7 mouse cellular contexts compared by ENCODE assay signal in genomic region chr6:56797311-56798151, GRCm38 (mm10). TPM values are rescaled to one million over a fixed set of nuclear protein-coding genes. Genes with fewer than 3 reads are reported as not detected.
DNase-seq lines count a peak whose midpoint lies in the region; ATAC-seq and TF ChIP-seq lines count a peak whose summit lies in the region.

Kbtbd2 (minus strand) TSS chr6:56797813.

- no peaks in the 10 kb centered on the region for H3K9me3 ChIP-seq in embryonic facial prominence, embryonic 11.5 days (replicated peaks; ENCODE audit: control insufficient read depth, low read length)
- H3K9me3 ChIP-seq in limb, embryonic 12.5 days, result no peaks in the 10 kb centered on the region
- H3K9me3 ChIP-seq in midbrain, embryonic 15.5 days, result no peaks in the 10 kb centered on the region

- peak; percentile 53 for TF ChIP-seq POLR2A in kidney, adult 2 months (IDR thresholded peaks at IDR 0.05; ENCODE audit: low read depth, low read length)
- TF ChIP-seq POLR2A in spleen, adult 2 months (IDR thresholded peaks at IDR 0.05; ENCODE audit: low read depth, low read length), result peak; percentile 54

- no peaks in the 10 kb centered on the region for H3K27me3 ChIP-seq in embryonic facial prominence, embryonic 11.5 days (ENCODE audit: control insufficient read depth, insufficient read depth, low read length)
- no peaks in the 10 kb centered on the region for H3K27me3 ChIP-seq in kidney, adult 2 months (replicated peaks; ENCODE audit: control insufficient read depth, insufficient read depth, low read length)
- H3K27me3 ChIP-seq in limb, embryonic 12.5 days, result no peaks in the 10 kb centered on the region
- H3K27me3 ChIP-seq in midbrain, embryonic 15.5 days (replicated peaks), result no peaks in the 10 kb centered on the region
- no peaks in the 10 kb centered on the region for H3K27me3 ChIP-seq in spleen, adult 2 months (ENCODE audit: control insufficient read depth, insufficient read depth, low read length)

- H3K9ac ChIP-seq in embryonic facial prominence, embryonic 11.5 days (replicated peaks; ENCODE audit: low read length), result peak within 1 kb of the TSS; percentile 97
- peak within 1 kb of the TSS; percentile 95 for H3K9ac ChIP-seq in limb, embryonic 12.5 days (replicated peaks)
- peak within 1 kb of the TSS; percentile 96 for H3K9ac ChIP-seq in midbrain, embryonic 15.5 days

- peak; percentile 98 for DNase-seq in adrenal gland, postnatal 14 days
- DNase-seq in embryonic facial prominence, embryonic 11.5 days (ENCODE audit: low spot score), result peak; percentile 94
- peak; percentile 96 to 98 for DNase-seq in heart, adult 18-20 months
- peak; percentile 98 for DNase-seq in kidney, adult 2 months
- DNase-seq in spleen, adult 2 months (ENCODE audit: low read depth in 1 of 2, low spot score in 2 of 2), result peak; percentile 81 to 92

- no peak for TF ChIP-seq CTCF in kidney, adult 2 months (conservative IDR thresholded peaks at IDR 0.05; ENCODE audit: insufficient read depth, insufficient read length, low read depth, low read length)
- no peak for TF ChIP-seq CTCF in spleen, adult 2 months (IDR thresholded peaks at IDR 0.05; ENCODE audit: extremely low read depth, insufficient read depth, insufficient read length, insufficient replicate concordance)

- no peaks in the 10 kb centered on the region for H3K36me3 ChIP-seq in embryonic facial prominence, embryonic 11.5 days (replicated peaks; ENCODE audit: control insufficient read depth, insufficient read depth, low read depth, low read length)
- no peaks in the 10 kb centered on the region for H3K36me3 ChIP-seq in kidney, adult 2 months (ENCODE audit: control insufficient read depth, insufficient read depth, low read length)
- no peaks in the 10 kb centered on the region for H3K36me3 ChIP-seq in limb, embryonic 12.5 days
- no peaks in the 10 kb centered on the region for H3K36me3 ChIP-seq in midbrain, embryonic 15.5 days (replicated peaks)
- H3K36me3 ChIP-seq in spleen, adult 2 months (ENCODE audit: control insufficient read depth, insufficient read depth, low read length), result no peaks in the 10 kb centered on the region

- H3K4me1 ChIP-seq in embryonic facial prominence, embryonic 11.5 days (ENCODE audit: control insufficient read depth, insufficient read depth, low read length), result peaks cover 6% of the 10 kb centered on the region; the same call in 1 of the 2 replicates
- H3K4me1 ChIP-seq in kidney, adult 2 months (ENCODE audit: control insufficient read depth, insufficient read depth, low read length), result peaks cover 13% of the 10 kb centered on the region
- peaks cover 18% of the 10 kb centered on the region for H3K4me1 ChIP-seq in limb, embryonic 12.5 days (replicated peaks)
- peaks cover 34% of the 10 kb centered on the region for H3K4me1 ChIP-seq in midbrain, embryonic 15.5 days
- peaks cover 19% of the 10 kb centered on the region for H3K4me1 ChIP-seq in spleen, adult 2 months (ENCODE audit: control insufficient read depth, insufficient read depth, insufficient read length)

- ATAC-seq in embryonic facial prominence, embryonic 11.5 days (replicated peaks; ENCODE audit: insufficient number of reproducible peaks, low FRiP score, low TSS enrichment, low read depth), result peak; percentile 95
- peak; percentile 92 for ATAC-seq in limb, embryonic 12.5 days (ENCODE audit: insufficient number of reproducible peaks, insufficient read depth, low FRiP score, low TSS enrichment, low read depth)
- ATAC-seq in midbrain, embryonic 15.5 days (replicated peaks), result peak; percentile 96

- peak within 1 kb of the TSS; percentile 66 for H3K4me2 ChIP-seq in embryonic facial prominence, embryonic 11.5 days (ENCODE audit: low read depth, low read length)
- H3K4me2 ChIP-seq in limb, embryonic 12.5 days, result peak within 1 kb of the TSS; percentile 81
- peak within 1 kb of the TSS; percentile 74 for H3K4me2 ChIP-seq in midbrain, embryonic 15.5 days

- peak within 1 kb of the TSS; percentile 100 for H3K27ac ChIP-seq in embryonic facial prominence, embryonic 11.5 days (replicated peaks; ENCODE audit: low read depth, low read length)
- peak within 1 kb of the TSS; percentile 98 for H3K27ac ChIP-seq in kidney, adult 2 months (ENCODE audit: insufficient read depth, low read depth, low read length)
- peak within 1 kb of the TSS; percentile 99 for H3K27ac ChIP-seq in limb, embryonic 12.5 days
- H3K27ac ChIP-seq in midbrain, embryonic 15.5 days, result peak within 1 kb of the TSS; percentile 100
- H3K27ac ChIP-seq in spleen, adult 2 months (ENCODE audit: insufficient read depth, low read length), result peak within 1 kb of the TSS; percentile 99

- H3K4me3 ChIP-seq in embryonic facial prominence, embryonic 11.5 days (ENCODE audit: low read depth, low read length), result peak within 1 kb of the TSS; percentile 90
- peak within 1 kb of the TSS; percentile 94 for H3K4me3 ChIP-seq in kidney, adult 2 months (ENCODE audit: insufficient read depth, low read depth, low read length)
- H3K4me3 ChIP-seq in limb, embryonic 12.5 days (replicated peaks), result peak within 1 kb of the TSS; percentile 82
- peak within 1 kb of the TSS; percentile 95 for H3K4me3 ChIP-seq in midbrain, embryonic 15.5 days
- peak within 1 kb of the TSS; percentile 95 for H3K4me3 ChIP-seq in spleen, adult 2 months (ENCODE audit: extremely low read depth, insufficient read depth, insufficient read length)

- WGBS in embryonic facial prominence, embryonic 11.5 days, result under 1% methylated on average over 69 of the region's 98 CpGs
- WGBS in kidney, adult 2 months, result 2% methylated on average over 98 of the region's 98 CpGs
- WGBS in limb, embryonic 12.5 days, result under 1% methylated on average over 97 of the region's 98 CpGs
- under 1% methylated on average over 97 of the region's 98 CpGs for WGBS in midbrain, embryonic 15.5 days
- under 1% methylated on average over 97 of the region's 98 CpGs for WGBS in spleen, adult 2 months

RNA-seq across cellular contexts. Expression of gene Kbtbd2, which starts in this region (rescaled TPM):
- 36.7 and 37.6 TPM in 2 replicates for total RNA-seq in adrenal gland, postnatal 14 days (2021)
- polyA plus RNA-seq in embryonic facial prominence, embryonic 11.5 days (2014; fragmentation: Nextera tagmentation; extraction: Ambion mirVana), result 33.6 and 35.0 TPM in 2 replicates
- total RNA-seq in heart, adult 18-20 months (2021), result 10 to 100 TPM; 33.2 to 37.3 TPM
- polyA plus RNA-seq in kidney, adult 2 months (2012; rRNA removed), result 7.2 and 9.2 TPM in 2 replicates
- 43.1 and 45.7 TPM in 2 replicates for polyA plus RNA-seq in limb, embryonic 12.5 days (2016; fragmentation: Nextera tagmentation; extraction: Ambion mirVana)
- polyA plus RNA-seq in midbrain, embryonic 15.5 days (2015; fragmentation: Nextera tagmentation; extraction: Ambion mirVana), result 31.0 and 33.7 TPM in 2 replicates
- 7.2 and 8.0 TPM in 2 replicates for polyA plus RNA-seq in spleen, adult 2 months (2012; rRNA removed)

Comparison
In these comparisons a context has a peak if more than half of its experiments do, and no peak if none do; other contexts are left out.
1. Peak in every context shown above with its lines: DNase-seq, ATAC-seq, H3K4me3 ChIP-seq and H3K27ac ChIP-seq.